Mouse (Mus musculus): ENCODE data around the gene Sgip1. TPM values are rescaled to one million over a fixed set of nuclear protein-coding genes. Genes with fewer than 3 reads are reported as not detected.

Gene Sgip1
- 2.2 and 2.9 TPM in 2 replicates for polyA plus RNA-seq (2012; rRNA removed; ENCODE audit: low replicate concordance)

GRCm38 (mm10) chr4:102741287-102741686 lies at the start of gene Sgip1:
Gene Sgip1, plus strand, starts transcription at chr4:102741297.

GRCm38 (mm10) chr4:102978440-102978839 lies 237.3 kb downstream of the Sgip1 start, which contains the start of gene Tctex1d1:
Gene Tctex1d1, plus strand, starts transcription at chr4:102978606.

Other genes with a start within 250 kb of the Sgip1 start
- not detected in 2 replicates for gene Tctex1d1, start 237.3 kb downstream of the Sgip1 start, polyA plus RNA-seq (2012; rRNA removed; ENCODE audit: low replicate concordance)